Mouse (Mus musculus) lung, adult 2 months (tissue): ENCODE results near the gene Gm10477. TPM values are rescaled to one million over a fixed set of nuclear protein-coding genes. Genes with fewer than 3 reads are reported as not detected.
"Not testable (repeated sequence)": the region's sequence is repeated elsewhere in the genome, so short reads cannot be mapped to it uniquely, and the experiment has no call there.

ENCODE experiments used
- DNase-seq: peaks from one replicate; pipeline ENCODE4 v3.0.0; 2022
- H3K4me1 ChIP-seq: fragments of 200-500 bp; 2 replicates; pipeline ENCODE4 v1.6.1; 2011; ENCODE audit warnings: low read length; ENCODE audit not compliant: control insufficient read depth, insufficient read depth
- H3K4me3 ChIP-seq: fragments of 200-500 bp; replicated peaks from 2 replicates; pipeline ENCODE3; 2011; ENCODE audit warnings: low read depth, mild to moderate bottlenecking, control low read depth, low read length; ENCODE audit errors: extremely low read depth
- CTCF ChIP-seq: fragments of 200-500 bp; IDR thresholded peaks from 2 replicates; pipeline ENCODE4 v1.5.1; 2011; ENCODE audit warnings: mild to moderate bottlenecking, low read length, control low read depth; ENCODE audit not compliant: insufficient read depth
- POLR2A ChIP-seq: fragments of 200-500 bp; IDR thresholded peaks from 2 replicates; pipeline ENCODE4 v1.6.1; 2011; ENCODE audit warnings: low read depth, mild to moderate bottlenecking, control low read depth, low read length, borderline replicate concordance; ENCODE audit errors: extremely low read depth
- WGBS: fragments of 180-500 bp; shearing (Covaris S2); methylation state at CpG from one replicate; pipeline ENCODE4 v1.1.7; 2018; 5-methylcytosine and 5-hydroxymethylcytosine counted together
- polyA plus RNA-seq: library from polyadenylated mRNA; depleted of rRNA; stranded (reverse); fragments of >200 nt; gene quantifications from 2 replicates; pipeline ENCODE4 v1.2.3, GENCODE M21; 2012; rRNA removed

The Gm10477 gene
- polyA plus RNA-seq = not detected in 2 replicates

- WGBS = 77% methylated on average over 6 of the region's 6 CpGs
- not testable (repeated sequence) for DNase-seq, H3K4me3 ChIP-seq, H3K4me1 ChIP-seq
Observed at GRCm38 (mm10) chrX:56524442-56524841, at the start of gene Gm10477. Gene Gm10477 (plus strand): TSS chrX:56524742.

GRCm38 (mm10) chrX:56477553-56477952, 47.0 kb upstream of the Gm10477 start:
- no peak overlapping the region for H3K4me3 ChIP-seq
- no peak for DNase-seq

GRCm38 (mm10) chrX:56481906-56482305, 42.6 kb upstream of the Gm10477 start:
- 65% methylated on average over 3 of the region's 3 CpGs for WGBS
- DNase-seq = no peak
- H3K4me3 ChIP-seq = no peak overlapping the region
- H3K4me1 ChIP-seq = no peaks in the 10 kb centered on the region
- TF ChIP-seq CTCF = no peak
- TF ChIP-seq POLR2A = no peak

More at GRCm38 (mm10) chrX:56477553-56477952, 47.0 kb upstream of the Gm10477 start:
- H3K4me1 ChIP-seq = peaks cover 2% of the 10 kb centered on the region; the same call in 1 of the 2 replicates
- 76% methylated on average over 3 of the region's 3 CpGs for WGBS
- no peak for TF ChIP-seq POLR2A
- TF ChIP-seq CTCF = no peak

- WGBS = 18% methylated on average over 1 of the region's 1 CpGs
- Histone ChIP-seq H3K4me1 (no peaks in the 10 kb centered on the region), H3K4me3 (no peak overlapping the region)
- DNase-seq = peak; percentile 59
- TF ChIP-seq CTCF (peak; percentile 28), POLR2A (no peak)
Observed at GRCm38 (mm10) chrX:56489758-56490157, 34.8 kb upstream of the Gm10477 start.

- WGBS = 79% methylated on average over 7 of the region's 7 CpGs
- Histone ChIP-seq H3K4me1 (no peaks in the 10 kb centered on the region), H3K4me3 (no peak overlapping the region)
- TF ChIP-seq POLR2A (no peak), CTCF (no peak)
- DNase-seq = no peak
Observed at GRCm38 (mm10) chrX:56497241-56497640, 27.3 kb upstream of the Gm10477 start.

GRCm38 (mm10) chrX:56531266-56531665, 6.7 kb downstream of the Gm10477 start:
- TF ChIP-seq POLR2A (no peak), CTCF (peak; percentile 76)
- peak; percentile 55 for DNase-seq
- WGBS = 12% methylated on average over 3 of the region's 3 CpGs
- Histone ChIP-seq H3K4me1 (no peaks in the 10 kb centered on the region), H3K4me3 (no peak overlapping the region)

GRCm38 (mm10) chrX:56537162-56537561, 12.6 kb downstream of the Gm10477 start:
- WGBS = 46% methylated on average over 4 of the region's 4 CpGs
- no peaks in the 10 kb centered on the region for H3K4me1 ChIP-seq

GRCm38 (mm10) chrX:56549506-56549905, 25.0 kb downstream of the Gm10477 start, which contains the start of gene Gm648:
Gene Gm648 (minus strand): TSS chrX:56549606.
- Histone ChIP-seq H3K4me3 (no peak within 1 kb of the TSS), H3K4me1 (no peaks in the 10 kb centered on the region)
- WGBS = 80% methylated on average over 7 of the region's 7 CpGs
- no peak for DNase-seq
- TF ChIP-seq POLR2A (no peak), CTCF (no peak)

More at GRCm38 (mm10) chrX:56537162-56537561, 12.6 kb downstream of the Gm10477 start:
- no peak overlapping the region for H3K4me3 ChIP-seq
- TF ChIP-seq POLR2A = no peak
- TF ChIP-seq CTCF = peak; percentile 39; the same call in 1 of the 2 replicates
- peak; percentile 5 for DNase-seq

- Histone ChIP-seq H3K4me1 (no peaks in the 10 kb centered on the region), H3K4me3 (no peak overlapping the region)
- TF ChIP-seq CTCF = no peak
- TF ChIP-seq POLR2A = no peak
- DNase-seq = no peak
- 73% methylated on average over 3 of the region's 3 CpGs for WGBS
Observed at GRCm38 (mm10) chrX:56553584-56553983, 29.0 kb downstream of the Gm10477 start.

GRCm38 (mm10) chrX:56572465-56572864, 47.9 kb downstream of the Gm10477 start:
- no peak for TF ChIP-seq POLR2A
- TF ChIP-seq CTCF = peak; percentile 48
- no peak overlapping the region for H3K4me3 ChIP-seq
- no peaks in the 10 kb centered on the region for H3K4me1 ChIP-seq
- peak; percentile 9 for DNase-seq
- 26% methylated on average over 6 of the region's 6 CpGs for whole genome bisulfite sequencing

Other genes starting within 250 kb of the Gm10477 start
- 0.23 and 0.63 TPM in 2 replicates for gene Zfp449, start 178.3 kb upstream of the Gm10477 start, polyA plus RNA-seq
- gene Smim10l2a, start 150.2 kb upstream of the Gm10477 start, polyA plus RNA-seq = 1.1 and 1.4 TPM in 2 replicates
- not detected in 2 replicates for gene Gm2174, start 76.8 kb upstream of the Gm10477 start, polyA plus RNA-seq
- 15.4 and 24.4 TPM in 2 replicates for gene Ints6l, start 69.9 kb upstream of the Gm10477 start, polyA plus RNA-seq
- gene Gm648, start 24.9 kb downstream of the Gm10477 start, polyA plus RNA-seq = not detected in 2 replicates
- 5.0 and 8.3 TPM in 2 replicates for gene Mmgt1, start 73.3 kb downstream of the Gm10477 start, polyA plus RNA-seq
- 29.7 and 29.9 TPM in 2 replicates for gene Slc9a6, start 85.0 kb downstream of the Gm10477 start, polyA plus RNA-seq
- 559 and 762 TPM in 2 replicates for gene Fhl1, start 207.0 kb downstream of the Gm10477 start, polyA plus RNA-seq